Mouse (Mus musculus): ENCODE measurements around the gene Misp.

GRCm38 (mm10) chr10:79824413-79824812 is 3.6 kb downstream of the Misp start:
- no peak for TF ChIP-seq POLR2A (IDR thresholded peaks at IDR 0.05; ENCODE audit: borderline replicate concordance, extremely low read depth, insufficient read depth, insufficient read length, poor library complexity, severe bottlenecking)
- no peak for TF ChIP-seq CTCF (IDR thresholded peaks at IDR 0.05; ENCODE audit: borderline replicate concordance, extremely low read depth, insufficient read depth, insufficient read length)

Data from brain, embryonic 14.5 days (tissue).